Mouse (Mus musculus) lung, embryonic 16.5 days (tissue): Measurements from ENCODE around the gene Fcrl6. TPM values are rescaled to one million over a fixed set of nuclear protein-coding genes. Genes with fewer than 3 reads are reported as not detected.

Experiments
- polyA plus RNA-seq: library from polyadenylated mRNA; unstranded; fragments of >200 nt; fragmentation: Nextera tagmentation; extraction: Ambion mirVana; gene quantifications from 2 replicates; pipeline ENCODE4 v1.2.1, GENCODE M21; 2015

Gene Fcrl6
- polyA plus RNA-seq, 1 experiment from 2014 or later: not detected

Other genes starting within 250 kb of the Fcrl6 start
- gene Pigm, start 226.0 kb downstream of the Fcrl6 start, polyA plus RNA-seq: 5.0 and 6.2 TPM in 2 replicates
- 0.57 and 0.64 TPM in 2 replicates for gene Slamf9, start 127.2 kb downstream of the Fcrl6 start, polyA plus RNA-seq
- gene Igsf9, start 120.8 kb downstream of the Fcrl6 start, polyA plus RNA-seq: 17.4 and 20.4 TPM in 2 replicates
- 662 and 695 TPM in 2 replicates for gene Tagln2, start 102.5 kb downstream of the Fcrl6 start, polyA plus RNA-seq
- gene Cfap45, start 81.8 kb downstream of the Fcrl6 start, polyA plus RNA-seq: 15.4 and 19.2 TPM in 2 replicates
- 0.11 and 0.34 TPM in 2 replicates for gene Vsig8, start 46.6 kb downstream of the Fcrl6 start, polyA plus RNA-seq
- 0.21 TPM in 1 of 2 replicates, not detected in the other for gene Slamf8, start 12.0 kb downstream of the Fcrl6 start, polyA plus RNA-seq
- 13.5 and 13.7 TPM in 2 replicates for gene Dusp23, start 30.4 kb upstream of the Fcrl6 start, polyA plus RNA-seq
- 0.14 and 1.0 TPM in 2 replicates for gene Crp, start 95.5 kb upstream of the Fcrl6 start, polyA plus RNA-seq